Mouse (Mus musculus): ENCODE data around the gene Gbgt1.

GRCm38 (mm10) chr2:28464919-28465318 lies 31.8 kb upstream of the Gbgt1 start:
- TF ChIP-seq CTCF (IDR thresholded peaks at IDR 0.05; ENCODE audit: control insufficient read depth, insufficient read depth, low read length) (no peak), POLR2A (IDR thresholded peaks at IDR 0.05; ENCODE audit: borderline replicate concordance, control insufficient read depth, low read depth, low read length) (no peak)

All from bone marrow, adult 2 months (tissue).